Mouse (Mus musculus): ENCODE data around the gene Ppp4r2. TPM values are rescaled to one million over a fixed set of nuclear protein-coding genes. Genes with fewer than 3 reads are reported as not detected.

Gene Ppp4r2
- polyA plus RNA-seq, 1 experiment from 2014 or later, result 28.7 TPM

DNA sequence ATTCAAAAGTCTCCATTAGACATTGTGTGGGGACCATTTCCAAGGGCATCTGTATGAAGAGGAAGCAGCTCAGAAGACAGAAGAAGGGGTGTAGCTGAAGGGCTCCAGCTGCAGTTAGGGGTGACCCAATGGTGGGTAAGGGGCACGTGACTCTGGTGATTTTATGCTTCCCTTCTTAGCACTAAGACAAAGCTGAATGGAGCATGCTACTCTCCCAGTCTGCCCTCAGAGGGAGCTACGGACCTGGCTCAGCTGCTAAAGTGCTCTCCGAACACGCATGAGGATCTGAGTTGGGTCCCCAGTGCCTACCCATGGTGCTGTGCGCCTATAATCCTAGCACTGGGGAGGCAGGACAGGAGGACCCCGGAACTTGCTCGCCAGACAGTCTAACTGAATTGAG, 52.0 kb downstream of the Ppp4r2 start:
- Histone ChIP-seq H3K4me1 (peaks cover 5% of the 10 kb centered on the region; the same call in 1 of the 2 replicates), H3K9ac (no peak overlapping the region), H3K36me3 (no peaks in the 10 kb centered on the region), H3K9me3 (no peaks in the 10 kb centered on the region), H3K27me3 (no peaks in the 10 kb centered on the region), H3K4me2 (replicated peaks) (no peak overlapping the region), H3K4me3 (no peak overlapping the region), H3K27ac (no peak overlapping the region)
- WGBS, result 65% methylated on average over 7 of the region's 7 CpGs
- no peak for ATAC-seq (ENCODE audit: insufficient number of reproducible peaks, insufficient read depth, low FRiP score, low TSS enrichment)

DNA sequence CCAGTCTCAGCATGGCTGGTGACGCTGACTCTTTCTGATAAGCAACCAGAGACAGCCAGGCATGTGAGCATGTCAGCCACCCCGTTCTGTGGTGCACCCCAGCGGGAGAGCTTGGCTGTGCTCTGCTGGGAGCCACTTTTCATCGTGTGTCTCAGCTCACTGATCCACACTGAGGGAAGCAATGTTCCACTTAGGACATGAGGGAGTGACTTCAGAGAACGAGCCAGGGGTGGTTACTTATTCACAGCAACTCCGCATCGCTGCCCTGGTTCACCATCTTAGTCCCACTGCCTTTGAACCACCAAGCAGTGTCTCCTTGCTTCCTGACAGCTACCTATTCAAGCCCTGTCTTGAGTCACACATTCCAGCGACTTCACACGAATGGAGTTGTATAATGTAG, 53.6 kb downstream of the Ppp4r2 start:
- Histone ChIP-seq H3K36me3 (no peaks in the 10 kb centered on the region), H3K4me2 (replicated peaks) (no peak overlapping the region), H3K9ac (no peak overlapping the region), H3K4me3 (no peak overlapping the region), H3K9me3 (no peaks in the 10 kb centered on the region), H3K27me3 (no peaks in the 10 kb centered on the region), H3K4me1 (peaks cover 3% of the 10 kb centered on the region; the same call in 1 of the 2 replicates), H3K27ac (no peak overlapping the region)
- no peak for ATAC-seq (ENCODE audit: insufficient number of reproducible peaks, insufficient read depth, low FRiP score, low TSS enrichment)
- WGBS, result 83% methylated on average over 9 of the region's 9 CpGs

DNA sequence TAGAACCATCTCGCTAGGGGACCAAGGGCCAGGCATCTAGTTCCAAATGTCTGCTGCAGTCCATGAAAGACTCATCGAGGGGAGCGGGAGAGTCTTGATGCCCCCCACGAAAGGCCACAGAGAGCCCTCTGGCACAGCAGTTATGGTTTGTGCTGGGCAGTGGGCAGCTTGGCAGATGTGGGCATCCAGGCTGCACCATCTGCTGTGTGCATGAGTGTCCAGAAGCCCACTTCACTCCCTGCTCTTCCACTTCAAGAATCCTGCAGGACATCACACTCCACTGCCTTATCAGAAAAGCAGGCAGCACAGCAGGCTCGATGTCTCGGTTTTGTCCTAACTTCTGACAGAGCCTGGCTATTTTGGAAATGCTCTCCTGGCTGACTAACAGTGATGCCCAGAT, 55.9 kb downstream of the Ppp4r2 start:
- Histone ChIP-seq H3K36me3 (no peaks in the 10 kb centered on the region), H3K27ac (no peak overlapping the region), H3K4me2 (replicated peaks) (no peak overlapping the region), H3K4me3 (no peak overlapping the region), H3K9ac (no peak overlapping the region), H3K27me3 (no peaks in the 10 kb centered on the region), H3K9me3 (no peaks in the 10 kb centered on the region), H3K4me1 (no peaks in the 10 kb centered on the region)
- ATAC-seq (ENCODE audit: insufficient number of reproducible peaks, insufficient read depth, low FRiP score, low TSS enrichment), result no peak
- WGBS, result 85% methylated on average over 6 of the region's 6 CpGs

DNA sequence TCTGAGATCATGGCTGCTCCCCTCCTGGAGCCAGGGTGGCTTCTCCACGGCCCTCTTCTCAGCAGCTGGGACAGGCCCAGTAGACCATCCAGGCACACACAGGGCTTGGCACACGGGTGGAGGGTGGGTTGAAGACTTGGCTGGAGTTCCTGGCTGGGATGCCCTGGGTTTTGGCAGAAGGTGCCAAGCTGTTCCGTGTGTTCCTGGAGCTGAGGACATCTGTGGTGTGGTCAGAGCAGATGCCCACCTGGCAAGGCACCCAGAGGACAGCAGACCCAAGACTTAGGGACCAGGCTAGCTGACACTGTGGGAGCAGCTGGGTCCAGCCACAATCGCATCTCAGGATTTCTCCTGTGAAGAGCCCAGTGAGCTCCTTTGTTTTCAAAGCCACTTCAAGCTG, 59.1 kb downstream of the Ppp4r2 start:
- H3K4me2 ChIP-seq (replicated peaks), result no peak overlapping the region
- H3K27me3 ChIP-seq, result no peaks in the 10 kb centered on the region
- no peaks in the 10 kb centered on the region for H3K9me3 ChIP-seq
- H3K4me1 ChIP-seq, result no peaks in the 10 kb centered on the region
- H3K9ac ChIP-seq, result no peak overlapping the region
- H3K36me3 ChIP-seq, result no peaks in the 10 kb centered on the region
- no peak overlapping the region for H3K27ac ChIP-seq
- no peak for ATAC-seq (ENCODE audit: insufficient number of reproducible peaks, insufficient read depth, low FRiP score, low TSS enrichment)
- no peak overlapping the region for H3K4me3 ChIP-seq
- 84% methylated on average over 4 of the region's 4 CpGs for WGBS

DNA sequence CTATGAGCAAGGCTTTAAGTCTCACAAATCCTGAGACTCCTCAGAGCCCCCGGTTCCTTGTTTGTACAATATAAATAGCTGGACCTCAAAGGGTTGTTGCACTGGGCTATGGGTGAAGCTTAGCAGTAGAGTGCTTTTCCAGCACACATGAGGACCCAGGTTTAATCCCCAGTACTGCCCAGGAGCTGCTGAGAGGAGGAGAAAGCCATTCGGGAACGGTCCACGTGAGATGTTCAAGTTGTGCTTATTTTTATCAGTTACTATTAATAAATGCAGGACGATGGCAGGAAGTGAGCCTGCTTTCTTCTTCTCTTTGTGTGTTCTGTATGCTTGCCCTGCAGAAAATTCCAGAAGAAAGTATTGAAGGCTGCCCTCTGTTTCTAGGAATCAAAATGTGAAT, 59.7 kb downstream of the Ppp4r2 start:
- H3K27me3 ChIP-seq, result no peaks in the 10 kb centered on the region
- H3K4me2 ChIP-seq (replicated peaks), result no peak overlapping the region
- no peaks in the 10 kb centered on the region for H3K9me3 ChIP-seq
- H3K4me1 ChIP-seq, result no peaks in the 10 kb centered on the region
- no peaks in the 10 kb centered on the region for H3K36me3 ChIP-seq
- no peak overlapping the region for H3K9ac ChIP-seq
- no peak overlapping the region for H3K27ac ChIP-seq
- no peak for ATAC-seq (ENCODE audit: insufficient number of reproducible peaks, insufficient read depth, low FRiP score, low TSS enrichment)
- H3K4me3 ChIP-seq, result no peak overlapping the region
- WGBS, result 81% methylated on average over 5 of the region's 5 CpGs

DNA sequence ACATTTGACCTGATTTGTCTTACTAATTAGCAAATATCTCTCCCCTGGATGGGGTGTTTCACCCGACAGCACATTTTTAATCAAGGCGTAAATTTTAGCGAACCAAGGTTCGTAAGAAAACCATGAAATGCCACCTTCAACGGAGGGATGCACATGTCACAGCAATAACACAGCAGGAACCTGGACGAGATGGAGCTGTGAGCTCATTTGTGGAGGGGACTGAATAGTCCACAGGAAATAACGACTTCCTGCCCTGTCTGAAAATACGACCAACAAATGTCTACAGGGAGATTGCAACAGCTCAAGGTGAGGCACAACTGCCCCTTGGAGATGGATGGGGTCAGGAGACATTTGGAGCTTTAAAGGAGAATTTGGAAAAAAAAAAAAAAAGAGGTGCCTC, 61.8 kb downstream of the Ppp4r2 start:
- H3K9me3 ChIP-seq, result no peaks in the 10 kb centered on the region
- H3K4me3 ChIP-seq, result no peak overlapping the region
- WGBS, result 61% methylated on average over 8 of the region's 8 CpGs
- H3K4me1 ChIP-seq, result no peaks in the 10 kb centered on the region
- H3K9ac ChIP-seq, result no peak overlapping the region
- H3K27ac ChIP-seq, result no peak overlapping the region
- no peak for ATAC-seq (ENCODE audit: insufficient number of reproducible peaks, insufficient read depth, low FRiP score, low TSS enrichment)
- no peak overlapping the region for H3K4me2 ChIP-seq (replicated peaks)
- no peaks in the 10 kb centered on the region for H3K36me3 ChIP-seq
- no peaks in the 10 kb centered on the region for H3K27me3 ChIP-seq

DNA sequence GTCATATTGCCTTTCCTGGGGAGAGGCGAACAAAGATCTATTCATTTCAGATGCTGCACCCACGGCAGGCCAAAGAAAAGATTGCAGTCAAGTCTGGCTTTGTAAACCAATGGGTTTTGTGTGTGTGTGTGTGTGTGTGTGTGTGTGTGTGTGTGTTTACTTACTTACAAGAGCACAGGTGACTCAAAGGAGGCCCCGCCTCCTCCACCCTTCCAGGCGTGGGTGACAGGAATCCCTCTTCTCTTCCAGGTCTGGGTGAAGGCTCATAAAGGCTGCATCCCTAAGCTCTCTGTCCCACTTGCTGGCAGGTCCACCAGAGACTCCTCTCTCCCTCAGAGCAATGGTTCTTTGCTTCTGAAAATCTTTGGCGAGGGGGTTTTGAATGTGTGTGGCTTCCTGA, 63.5 kb downstream of the Ppp4r2 start:
- no peaks in the 10 kb centered on the region for H3K36me3 ChIP-seq
- H3K27me3 ChIP-seq, result no peaks in the 10 kb centered on the region
- H3K4me3 ChIP-seq, result no peak overlapping the region
- H3K4me2 ChIP-seq (replicated peaks), result no peak overlapping the region
- no peaks in the 10 kb centered on the region for H3K4me1 ChIP-seq
- no peak for ATAC-seq (ENCODE audit: insufficient number of reproducible peaks, insufficient read depth, low FRiP score, low TSS enrichment)
- H3K9me3 ChIP-seq, result no peaks in the 10 kb centered on the region
- no peak overlapping the region for H3K9ac ChIP-seq
- no peak overlapping the region for H3K27ac ChIP-seq
- WGBS, result 73% methylated on average over 5 of the region's 5 CpGs

DNA sequence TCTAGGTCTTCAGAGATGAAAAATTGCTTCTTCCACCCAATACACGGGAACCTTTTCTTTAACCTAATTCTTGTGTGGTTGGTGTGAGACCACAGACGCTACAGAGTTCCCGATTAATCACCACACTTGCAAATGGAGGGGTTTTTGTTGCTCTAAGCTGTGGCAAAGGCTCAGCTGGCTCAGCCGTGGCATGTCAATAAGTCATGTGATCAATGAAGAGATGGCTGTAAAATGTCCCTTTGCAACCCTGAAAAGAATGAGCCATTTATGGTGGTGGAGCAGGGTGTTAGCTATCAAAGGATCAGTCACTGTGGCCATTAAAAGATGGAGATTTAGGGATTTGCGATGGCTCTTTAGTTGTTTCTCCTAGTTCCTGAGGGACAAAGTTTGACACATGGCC, 71.0 kb downstream of the Ppp4r2 start:
- H3K9me3 ChIP-seq, result no peaks in the 10 kb centered on the region
- no peaks in the 10 kb centered on the region for H3K36me3 ChIP-seq
- H3K27me3 ChIP-seq, result no peaks in the 10 kb centered on the region
- H3K9ac ChIP-seq, result no peak overlapping the region
- no peak for ATAC-seq (ENCODE audit: insufficient number of reproducible peaks, insufficient read depth, low FRiP score, low TSS enrichment)
- H3K27ac ChIP-seq, result no peak overlapping the region
- peaks cover under 1% of the 10 kb centered on the region; the same call in 1 of the 2 replicates for H3K4me1 ChIP-seq
- no peak overlapping the region for H3K4me2 ChIP-seq (replicated peaks)
- 79% methylated on average over 5 of the region's 5 CpGs for WGBS
- no peak overlapping the region for H3K4me3 ChIP-seq

DNA sequence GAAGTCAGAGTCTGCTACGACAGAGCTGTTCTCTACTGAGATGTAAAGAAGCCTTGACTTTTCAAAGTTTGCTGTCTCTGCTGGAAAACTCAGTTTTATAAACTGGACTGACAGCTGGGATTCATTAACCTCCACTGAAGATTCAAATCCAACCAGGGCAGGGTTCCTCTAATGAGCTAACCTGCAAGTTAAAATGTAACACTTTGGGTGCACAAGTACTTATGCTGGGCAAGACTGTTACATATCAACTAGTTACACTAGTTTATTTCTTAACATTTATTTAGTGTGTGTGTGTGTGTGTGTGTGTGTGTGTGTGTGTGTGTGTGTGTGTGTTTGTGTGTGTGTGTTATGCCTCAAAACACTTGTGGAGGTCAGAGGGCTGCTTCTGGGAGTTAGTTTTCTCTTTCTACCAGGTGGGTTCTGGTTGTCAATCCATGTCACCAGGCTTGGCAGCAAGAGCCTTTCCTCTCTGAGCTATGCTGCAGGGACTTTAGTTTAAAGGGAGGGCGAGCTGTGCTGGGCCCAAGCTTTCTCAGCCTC, 76.8 kb downstream of the Ppp4r2 start:
- Histone ChIP-seq H3K4me2 (replicated peaks) (no peak overlapping the region), H3K27ac (no peak overlapping the region), H3K36me3 (no peaks in the 10 kb centered on the region), H3K9me3 (no peaks in the 10 kb centered on the region), H3K27me3 (no peaks in the 10 kb centered on the region), H3K4me3 (no peak overlapping the region), H3K4me1 (peaks cover 9% of the 10 kb centered on the region), H3K9ac (peak overlapping the region; percentile 19; the same call in 1 of the 2 replicates)
- ATAC-seq (ENCODE audit: insufficient number of reproducible peaks, insufficient read depth, low FRiP score, low TSS enrichment), result no peak
- WGBS, result 37% methylated on average over 2 of the region's 2 CpGs

Other genes starting within 250 kb of the Ppp4r2 start
- gene Shq1, start 162.5 kb upstream of the Ppp4r2 start, polyA plus RNA-seq (2016; fragmentation: Nextera tagmentation; extraction: Ambion mirVana), result 17.2 and 18.6 TPM in 2 replicates
- 23.5 and 24.1 TPM in 2 replicates for gene Gxylt2, start 128.9 kb upstream of the Ppp4r2 start, polyA plus RNA-seq (2016; fragmentation: Nextera tagmentation; extraction: Ambion mirVana)

Measured in embryonic facial prominence, embryonic 12.5 days (tissue).